Mouse (Mus musculus) MN1 (cell line): ENCODE measurements around the gene Dph1.
A peak's percentile ranks its signal among the peaks of the same experiment; 100 is the strongest.

Experiments
- DNase-seq: peaks from one replicate; pipeline ENCODE4 v3.0.0-alpha.2; 2016; ENCODE audit warnings: low spot score

Dph1 gene

GRCm38 (mm10) chr11:75173799-75174165 lies 17.3 kb downstream of the Dph1 start:
- DNase-seq: no peak

GRCm38 (mm10) chr11:75173095-75173798 lies 17.8 kb downstream of the Dph1 start:
- peak; percentile 92 for DNase-seq

GRCm38 (mm10) chr11:75172151-75173094 lies 18.6 kb downstream of the Dph1 start:
- peak; percentile 79 for DNase-seq

- no peak for DNase-seq
Observed at GRCm38 (mm10) chr11:75171186-75171865, 19.7 kb downstream of the Dph1 start.

- peak; percentile 86 for DNase-seq
Observed at GRCm38 (mm10) chr11:75170136-75170751, 20.8 kb downstream of the Dph1 start.

- no peak for DNase-seq
Observed at GRCm38 (mm10) chr11:75169405-75170080, 21.5 kb downstream of the Dph1 start, which contains the start of gene Hic1. Gene Hic1, minus strand, starts transcription at chr11:75169519.

- no peak for DNase-seq
Observed at GRCm38 (mm10) chr11:75168590-75169361, 22.3 kb downstream of the Dph1 start.

- no peak for DNase-seq
Observed at GRCm38 (mm10) chr11:75167643-75168589, 23.1 kb downstream of the Dph1 start.

GRCm38 (mm10) chr11:75166861-75167642 lies 24.0 kb downstream of the Dph1 start:
- DNase-seq: no peak

- no peak for DNase-seq
Observed at GRCm38 (mm10) chr11:75166193-75166842, 24.7 kb downstream of the Dph1 start.

- no peak for DNase-seq
Observed at GRCm38 (mm10) chr11:75165441-75166192, 25.4 kb downstream of the Dph1 start.

GRCm38 (mm10) chr11:75164750-75165149 lies 26.3 kb downstream of the Dph1 start:
- no peak for DNase-seq

- DNase-seq: no peak
Observed at GRCm38 (mm10) chr11:75164051-75164450, 27.0 kb downstream of the Dph1 start.

- DNase-seq: no peak
Observed at GRCm38 (mm10) chr11:75163379-75163778, 27.7 kb downstream of the Dph1 start.

GRCm38 (mm10) chr11:75162591-75163080 lies 28.4 kb downstream of the Dph1 start:
- DNase-seq: no peak

- no peak for DNase-seq
Observed at GRCm38 (mm10) chr11:75161417-75162008, 29.5 kb downstream of the Dph1 start.

- no peak for DNase-seq
Observed at GRCm38 (mm10) chr11:75160954-75161353, 30.1 kb downstream of the Dph1 start.
